Mouse (Mus musculus) ES-Bruce4 (cell line): ENCODE measurements around the gene Ankrd12.

ENCODE experiments used
- CTCF ChIP-seq: IDR thresholded peaks from one replicate; pipeline ENCODE4 v1.8.1; 2011; ENCODE audit warnings: low read depth, low read length
- EP300 ChIP-seq: IDR thresholded peaks from 2 replicates; pipeline ENCODE4 v1.6.1; 2011; ENCODE audit warnings: low read depth, low read length; ENCODE audit not compliant: insufficient read depth
- POLR2A ChIP-seq: IDR thresholded peaks from one replicate; pipeline ENCODE4 v1.8.1; 2011; ENCODE audit warnings: low read length; ENCODE audit not compliant: insufficient read depth

DNA sequence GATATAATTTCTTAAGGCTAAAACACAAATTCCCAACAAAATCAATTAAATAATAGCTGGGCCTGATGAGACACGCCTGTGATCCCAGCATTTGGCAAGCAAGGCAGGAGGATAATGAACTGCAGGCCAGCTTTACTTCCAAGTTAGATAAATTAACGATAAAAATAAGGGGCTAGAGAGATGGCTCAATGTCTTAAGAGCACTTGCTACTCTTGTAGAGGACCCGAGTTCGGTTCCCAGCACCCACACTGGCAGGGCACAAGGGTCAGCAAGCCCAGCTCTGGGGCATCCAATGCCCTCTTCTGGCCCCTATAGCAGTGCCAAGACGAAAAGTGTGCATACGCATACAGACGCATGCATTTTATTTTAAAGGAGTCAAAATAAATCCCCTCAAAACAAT is 126.7 kb downstream of the Ankrd12 start:
- TF ChIP-seq POLR2A, result no peak
- no peak for TF ChIP-seq EP300
- no peak for TF ChIP-seq CTCF
